Mouse (Mus musculus) olfactory bulb, adult 2 months (tissue): ENCODE data around the gene Fam13a. TPM values are rescaled to one million over a fixed set of nuclear protein-coding genes. Genes with fewer than 3 reads are reported as not detected.
A peak's percentile ranks its signal among the peaks of the same experiment; 100 is the strongest.

ENCODE experiments used
- H3K27ac ChIP-seq: fragments of 200-500 bp; 2 replicates; pipeline ENCODE4 v1.5.1; 2012; ENCODE audit warnings: low read depth, low read length; ENCODE audit not compliant: insufficient read depth
- H3K4me1 ChIP-seq: fragments of 200-500 bp; 2 replicates; pipeline ENCODE4 v1.6.1; 2012; ENCODE audit warnings: low read length; ENCODE audit not compliant: control insufficient read depth, insufficient read depth
- H3K4me3 ChIP-seq: fragments of 200-500 bp; 2 replicates; pipeline ENCODE4 v1.5.1; 2012; ENCODE audit warnings: mild to moderate bottlenecking, low read depth, low read length, moderate library complexity; ENCODE audit not compliant: insufficient read depth
- CTCF ChIP-seq: fragments of 200-500 bp; IDR thresholded peaks from 2 replicates; pipeline ENCODE4 v1.5.1; 2012; ENCODE audit warnings: low read depth, mild to moderate bottlenecking, low read length, moderate library complexity; ENCODE audit not compliant: insufficient read depth
- POLR2A ChIP-seq: fragments of 200-500 bp; IDR thresholded peaks from 2 replicates; pipeline ENCODE4 v1.6.1; 2012; ENCODE audit warnings: mild to moderate bottlenecking, low read depth, low read length, moderate library complexity; ENCODE audit not compliant: insufficient read depth
- WGBS: fragments of 180-500 bp; shearing (Covaris S2); methylation state at CpG from one replicate; pipeline ENCODE4 v1.1.7; 2018; 5-methylcytosine and 5-hydroxymethylcytosine counted together
- polyA plus RNA-seq: library from polyadenylated mRNA; stranded (reverse); fragments of >200 nt; gene quantifications from 2 replicates; pipeline ENCODE4 v1.2.4, GENCODE M21; 2012; ENCODE audit warnings: low replicate concordance; ENCODE audit not compliant: missing spikeins, insufficient read depth, insufficient read length

Gene Fam13a
- polyA plus RNA-seq, 1 experiment, result not detected

DNA sequence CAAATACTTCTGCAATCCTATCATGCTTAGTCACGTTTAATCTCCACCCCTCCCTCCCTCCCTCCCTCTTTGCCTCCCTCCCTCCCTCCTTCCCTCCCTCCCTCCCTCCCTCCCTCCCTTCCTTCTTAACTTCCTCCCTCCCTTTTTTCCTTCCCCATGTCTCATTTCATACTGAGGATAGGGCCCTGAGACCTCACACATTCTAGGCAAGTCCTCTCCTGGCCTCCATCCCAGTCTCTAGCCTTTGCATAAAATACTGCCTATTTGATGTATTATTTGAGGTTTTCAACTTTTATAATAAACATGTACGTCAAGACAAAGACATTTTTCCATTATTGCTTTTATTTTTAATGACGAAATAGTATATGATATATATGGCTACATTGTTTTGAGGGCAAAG lies 110.8 kb downstream of the Fam13a start:
- TF ChIP-seq POLR2A (no peak), CTCF (no peak)
- WGBS, result 84% methylated on average over 3 of the region's 3 CpGs
- no peak overlapping the region for H3K4me3 ChIP-seq

DNA sequence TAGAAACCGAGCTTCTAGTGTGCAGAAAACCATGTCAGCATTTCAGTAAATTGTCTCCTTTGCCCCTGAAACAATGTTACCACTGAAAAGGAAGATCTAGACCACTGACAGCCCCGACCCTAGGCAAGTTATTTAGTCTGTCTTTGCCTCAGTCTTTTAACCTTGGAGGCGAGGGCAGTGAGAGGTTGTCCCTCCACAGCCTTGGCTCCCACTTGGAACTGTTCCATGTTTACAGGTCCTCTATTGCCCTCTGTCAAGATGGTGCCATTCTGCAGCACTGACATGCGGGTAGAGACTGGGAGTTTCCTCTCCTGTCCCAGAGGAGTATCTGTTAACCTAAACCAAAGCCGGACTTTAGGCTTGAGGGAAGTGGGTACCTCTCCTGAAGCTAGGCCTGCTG lies 111.5 kb downstream of the Fam13a start:
- WGBS, result 87% methylated on average over 5 of the region's 5 CpGs
- H3K4me3 ChIP-seq, result no peak overlapping the region
- TF ChIP-seq CTCF (no peak), POLR2A (no peak)
- H3K27ac ChIP-seq, result no peak overlapping the region
- no peaks in the 10 kb centered on the region for H3K4me1 ChIP-seq

More for the DNA sequence above, 110.8 kb downstream of the Fam13a start:
- Histone ChIP-seq H3K4me1 (no peaks in the 10 kb centered on the region), H3K27ac (no peak overlapping the region)

DNA sequence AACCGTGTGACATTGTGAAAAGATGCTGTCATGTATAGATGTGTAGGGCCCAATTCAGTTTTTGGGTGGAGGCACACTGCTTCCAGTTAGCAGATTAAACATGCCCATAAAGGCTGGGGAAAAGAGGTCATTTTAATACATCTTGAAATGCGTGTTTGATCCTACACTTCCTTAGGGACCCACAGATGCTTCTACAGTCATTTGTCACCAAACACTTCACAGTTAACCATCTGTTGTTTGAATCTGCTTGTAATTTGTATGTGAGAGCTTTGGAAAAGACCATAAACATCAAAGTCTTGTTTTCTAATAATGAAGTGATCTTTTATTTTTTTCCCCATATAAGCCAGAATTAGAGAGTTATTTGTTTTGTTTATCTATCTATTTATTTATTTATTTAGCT lies 116.6 kb downstream of the Fam13a start:
- TF ChIP-seq CTCF (no peak), POLR2A (no peak)
- Histone ChIP-seq H3K4me1 (0 out of 2 replicates have a peak, but pooled peaks cover 2% of the 10 kb centered on the region), H3K27ac (no peak overlapping the region), H3K4me3 (no peak overlapping the region)
- 70% methylated on average over 2 of the region's 2 CpGs for WGBS

DNA sequence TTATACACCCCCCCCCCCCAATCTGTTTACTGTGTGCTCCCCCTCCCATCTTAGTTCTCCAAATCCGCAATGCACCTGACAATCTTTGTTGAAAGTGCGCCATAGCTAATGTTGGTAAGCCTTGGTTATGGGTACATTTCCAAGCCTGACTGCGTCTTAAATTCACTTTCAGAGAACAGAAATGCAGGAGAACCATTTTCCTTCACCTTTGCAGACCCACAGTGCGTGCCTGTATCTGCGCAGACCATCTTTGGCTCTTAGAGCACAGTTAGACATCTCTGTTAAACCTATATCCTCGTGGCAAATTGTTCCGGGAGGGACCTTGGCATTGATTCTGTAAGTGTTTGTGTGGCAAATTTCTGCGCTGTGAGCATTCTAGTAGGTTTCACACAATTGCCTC lies 117.0 kb downstream of the Fam13a start:
- WGBS, result 70% methylated on average over 8 of the region's 8 CpGs
- Histone ChIP-seq H3K4me1 (0 out of 2 replicates have a peak, but pooled peaks cover 2% of the 10 kb centered on the region), H3K27ac (peak overlapping the region; percentile 83), H3K4me3 (no peak overlapping the region)
- no peak for TF ChIP-seq POLR2A
- no peak for TF ChIP-seq CTCF

DNA sequence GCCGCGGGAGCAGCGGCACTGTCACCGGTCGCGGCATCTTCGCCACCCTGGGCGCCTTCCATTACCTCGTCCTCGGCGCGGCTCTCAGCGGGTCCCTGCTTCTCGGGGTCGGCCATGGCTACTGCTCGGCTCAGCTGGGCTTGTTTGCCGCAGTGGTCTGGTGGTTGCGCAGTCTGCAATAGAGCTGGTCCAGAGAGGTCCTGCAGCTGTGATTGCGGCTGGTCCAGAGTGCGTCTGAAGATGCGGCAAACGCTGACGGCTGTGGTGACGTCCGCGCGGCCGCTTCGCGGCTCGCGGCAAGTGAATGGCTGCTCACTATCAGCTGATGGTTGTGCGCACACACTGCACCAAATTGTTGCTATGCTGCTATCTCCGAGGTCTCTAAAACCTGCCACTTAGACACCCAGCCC lies 117.5 kb downstream of the Fam13a start, which contains the start of gene Nap1l5:
Nap1l5 (minus strand) TSS at position 225 of the 410 bp plus-strand sequence.
- Histone ChIP-seq H3K4me3 (peak within 1 kb of the TSS; percentile 64), H3K27ac (peak within 1 kb of the TSS; percentile 86), H3K4me1 (0 out of 2 replicates have a peak, but pooled peaks cover 2% of the 10 kb centered on the region)
- TF ChIP-seq CTCF (no peak), POLR2A (peak; percentile 81)
- 57% methylated on average over 34 of the region's 34 CpGs for WGBS

DNA sequence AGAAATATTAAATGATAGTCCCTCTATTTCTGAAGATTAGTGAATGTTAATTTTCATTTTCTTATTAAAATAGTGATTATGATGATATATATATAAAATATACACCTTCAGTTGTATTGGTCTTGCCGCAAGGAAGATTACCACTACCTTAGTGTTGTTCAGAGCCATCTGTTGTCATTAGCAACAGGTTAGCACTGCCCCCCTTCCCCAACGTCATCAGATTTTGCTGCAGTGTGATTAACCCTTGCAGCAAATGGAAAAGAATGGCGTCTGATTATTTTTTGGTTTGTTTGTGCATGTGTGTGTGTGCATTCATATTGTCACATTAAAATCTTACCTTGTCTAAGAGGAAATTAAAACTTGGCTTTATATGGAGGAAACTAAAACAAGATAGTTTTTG lies 119.8 kb downstream of the Fam13a start:
- Histone ChIP-seq H3K4me3 (no peak overlapping the region), H3K4me1 (0 out of 2 replicates have a peak, but pooled peaks cover 2% of the 10 kb centered on the region), H3K27ac (no peak overlapping the region)
- TF ChIP-seq POLR2A, result no peak
- no peak for TF ChIP-seq CTCF
- WGBS, result 60% methylated on average over 3 of the region's 3 CpGs

DNA sequence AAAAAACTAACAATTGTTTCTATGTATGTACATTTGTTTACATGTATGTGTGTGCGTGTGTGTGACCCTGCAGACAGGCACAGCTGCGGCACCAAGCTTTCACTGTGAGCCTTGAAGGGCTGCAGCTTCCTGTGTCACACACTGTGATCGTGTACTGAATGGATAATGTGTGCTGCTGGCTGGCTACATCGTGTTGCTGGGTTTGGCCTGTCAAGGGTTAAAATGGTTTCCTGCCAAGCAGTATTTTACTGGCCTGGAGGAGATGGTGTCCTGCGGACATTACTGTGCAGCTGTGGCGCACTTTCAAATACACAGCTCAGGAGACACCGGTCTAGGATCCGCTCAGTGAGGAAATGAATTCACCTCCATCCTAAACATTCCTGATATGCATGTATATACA lies 121.2 kb downstream of the Fam13a start:
- Histone ChIP-seq H3K4me1 (0 out of 2 replicates have a peak, but pooled peaks cover 2% of the 10 kb centered on the region), H3K27ac (0 out of 2 replicates have a peak overlapping the region, but pooled peaks have one; percentile 1), H3K4me3 (no peak overlapping the region)
- WGBS, result 42% methylated on average over 8 of the region's 8 CpGs
- TF ChIP-seq CTCF (no peak), POLR2A (no peak)

DNA sequence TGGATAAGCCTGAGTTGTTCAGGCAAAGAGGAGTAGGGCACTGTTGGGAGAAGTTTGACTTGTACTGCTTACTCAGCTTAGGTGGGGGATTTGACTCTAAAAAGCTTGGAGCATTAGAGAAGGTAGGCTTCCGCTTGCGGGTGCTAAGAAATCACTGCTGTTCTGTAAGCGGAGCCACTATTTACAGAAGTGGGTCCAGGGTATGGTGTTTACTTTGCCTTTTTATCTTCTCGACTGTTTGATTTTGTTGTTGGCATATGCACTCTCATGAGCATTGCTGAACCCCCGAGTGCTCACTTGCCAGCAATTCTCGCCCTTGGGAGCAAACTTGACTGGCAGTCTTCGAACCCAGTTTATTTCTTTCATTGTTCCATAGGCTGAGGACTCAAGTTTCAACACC lies 123.8 kb downstream of the Fam13a start:
- Histone ChIP-seq H3K4me3 (no peak overlapping the region), H3K4me1 (0 out of 2 replicates have a peak, but pooled peaks cover 2% of the 10 kb centered on the region), H3K27ac (no peak overlapping the region)
- TF ChIP-seq CTCF, result no peak
- WGBS, result 92% methylated on average over 7 of the region's 7 CpGs

DNA sequence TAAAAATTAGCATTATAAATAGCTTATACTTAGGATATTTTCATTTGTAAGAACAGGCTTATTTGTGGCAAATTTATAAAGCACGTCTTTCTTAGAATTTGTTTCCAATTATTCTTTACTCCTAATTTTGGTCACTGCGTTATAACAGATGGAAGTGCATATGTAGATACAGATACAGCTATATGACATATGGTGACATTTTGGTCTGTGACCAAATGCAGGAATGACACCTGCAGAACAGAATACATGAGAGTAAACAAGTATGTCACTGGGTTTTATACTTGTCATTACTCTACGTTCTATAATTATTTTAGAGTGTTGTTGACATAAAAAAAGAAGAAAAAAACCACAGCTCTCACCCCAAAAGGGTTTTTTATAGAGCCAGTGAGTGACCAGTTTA lies 125.3 kb downstream of the Fam13a start:
- 95% methylated on average over 3 of the region's 3 CpGs for WGBS

DNA sequence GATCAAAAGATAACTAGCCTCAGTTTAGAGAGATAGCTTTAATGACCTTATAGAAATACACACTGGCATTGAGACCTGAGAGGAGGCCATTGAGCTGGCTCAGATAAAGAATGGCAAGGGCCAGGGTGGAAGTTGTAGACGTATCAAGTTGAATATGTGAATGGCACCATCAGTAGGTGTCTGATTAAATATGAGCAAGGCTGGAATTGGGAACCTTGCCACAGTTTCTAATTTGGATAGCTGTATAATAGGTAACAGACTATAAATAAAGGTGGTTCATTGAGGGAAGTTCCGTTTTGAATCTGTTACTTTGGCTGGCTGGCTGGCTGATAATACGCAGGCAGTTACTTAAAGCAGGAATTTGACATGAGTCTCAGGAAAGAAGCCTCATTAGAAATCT lies 127.7 kb downstream of the Fam13a start:
- TF ChIP-seq CTCF (no peak), POLR2A (no peak)
- Histone ChIP-seq H3K4me1 (no peaks in the 10 kb centered on the region), H3K27ac (no peak overlapping the region), H3K4me3 (no peak overlapping the region)
- WGBS, result 87% methylated on average over 3 of the region's 3 CpGs

More for the DNA sequence above, 125.3 kb downstream of the Fam13a start:
- no peak for TF ChIP-seq CTCF
- TF ChIP-seq POLR2A, result no peak
- Histone ChIP-seq H3K27ac (no peak overlapping the region), H3K4me1 (0 out of 2 replicates have a peak, but pooled peaks cover 2% of the 10 kb centered on the region), H3K4me3 (no peak overlapping the region)
